9 mouse cellular contexts compared by ENCODE assay signal in the genomic region with DNA sequence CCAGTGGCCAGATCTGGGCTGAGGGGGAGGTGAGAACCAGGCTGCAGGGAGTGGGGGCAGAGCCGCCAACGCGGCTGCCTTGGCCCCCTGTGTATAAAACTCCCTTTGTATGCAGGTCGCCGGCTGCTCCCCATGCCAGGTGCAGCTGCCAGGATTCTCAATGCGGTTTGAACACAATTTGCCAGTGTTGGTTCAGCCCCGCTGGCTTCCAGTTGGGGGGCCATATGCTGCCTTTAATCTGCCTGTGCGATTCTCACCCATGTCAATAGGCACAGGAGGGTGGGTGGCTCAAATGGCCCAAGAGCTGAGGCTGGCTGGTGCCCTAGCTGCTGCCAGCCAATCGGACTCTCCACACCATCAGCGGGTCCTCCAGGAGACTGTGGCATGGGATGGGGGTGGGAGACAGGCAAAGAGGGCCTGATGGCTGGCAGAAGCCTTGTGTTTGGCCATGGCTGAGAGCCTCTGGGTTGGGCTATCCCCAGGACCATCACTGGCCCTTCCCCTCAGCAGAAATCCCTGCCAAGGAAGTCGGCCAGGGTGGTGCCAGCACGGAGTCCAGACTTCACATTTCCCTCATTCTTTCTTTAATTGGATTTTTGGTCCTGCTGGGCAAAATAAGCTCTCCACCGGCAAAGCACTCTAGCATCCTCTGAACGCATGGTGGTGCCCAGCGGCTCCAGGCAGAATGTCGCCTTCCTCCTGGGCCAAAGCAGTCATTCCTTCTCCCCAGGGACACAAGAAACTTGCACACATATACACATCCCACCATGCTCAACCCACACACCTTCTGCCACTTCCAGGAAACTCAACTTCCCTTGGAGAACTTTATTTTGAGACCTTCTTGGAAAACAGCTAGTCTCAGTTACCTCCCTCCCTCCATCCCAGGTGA.
A peak's percentile ranks its signal among the peaks of the same experiment; 100 is the strongest.
DNase-seq lines count a peak whose midpoint lies in the region; ATAC-seq and TF ChIP-seq lines count a peak whose summit lies in the region.
"Had no signal": no experiment of that assay in that cellular context is flagged by ENCODE, and none has a peak within 500 bp of the region (broad histone marks: within the 10 kb centered on the region; RNA-seq: fewer than 3 reads in every experiment).

No protein-coding gene starts in this region.

- H3K4me2 ChIP-seq in hindbrain, embryonic 14.5 days (replicated peaks) = no peak overlapping the region
- no peak overlapping the region for H3K4me2 ChIP-seq in myocyte (ENCODE audit: low read depth)
- H3K4me2 ChIP-seq: intestine, embryonic 15.5 days had no signal

- 42% methylated on average over 16 of the region's 16 CpGs for WGBS in hindbrain, embryonic 14.5 days

- H3K36me3 ChIP-seq in hindbrain, embryonic 14.5 days (replicated peaks; ENCODE audit: control insufficient read depth, insufficient read depth) = no peaks in the 10 kb centered on the region
- no peaks in the 10 kb centered on the region for H3K36me3 ChIP-seq in myocyte (ENCODE audit: control insufficient read depth, insufficient read depth)
- H3K36me3 ChIP-seq: intestine, embryonic 15.5 days had no signal

- peaks cover 9% of the 10 kb centered on the region; the same call in 1 of the 2 replicates for H3K27me3 ChIP-seq in hindbrain, embryonic 14.5 days (ENCODE audit: control insufficient read depth, insufficient read depth, low read length)
- H3K27me3 ChIP-seq in myocyte (ENCODE audit: control insufficient read depth, insufficient read depth, insufficient read length) = no peaks in the 10 kb centered on the region
- H3K27me3 ChIP-seq: intestine, embryonic 15.5 days had no signal

- no peaks in the 10 kb centered on the region for H3K9me3 ChIP-seq in hindbrain, embryonic 14.5 days (ENCODE audit: control insufficient read depth, low read length)
- H3K9me3 ChIP-seq: intestine, embryonic 15.5 days had no signal

- peak; percentile 24 for TF ChIP-seq CTCF in left cerebral cortex, adult 2 months (IDR thresholded peaks at IDR 0.05)

- H3K4me1 ChIP-seq in hindbrain, embryonic 14.5 days (replicated peaks; ENCODE audit: control insufficient read depth, insufficient read depth, low read length) = peaks cover 18% of the 10 kb centered on the region; the same call in 1 of the 2 replicates
- H3K4me1 ChIP-seq: intestine, embryonic 15.5 days had no signal

- no peaks in the 10 kb centered on the region for H3K79me2 ChIP-seq in myocyte (ENCODE audit: control insufficient read depth, insufficient read depth)

- peak in 1 of 2 experiments; percentile 20 for DNase-seq in left cerebral cortex, adult 2 months (ENCODE audit: extremely low spot score in 1 of 2, low spot score in 2 of 2)
- DNase-seq in left cerebral cortex, adult 11 months (ENCODE audit: low spot score) = no peak
- DNase-seq in cerebellum, adult 18-20 months = peak; percentile 82 to 85
- DNase-seq in hindbrain, embryonic 14.5 days (ENCODE audit: low spot score) = peak; percentile 41
- DNase-seq in kidney, postnatal 14 days = no peak
- DNase-seq in heart, adult 8-10 months (ENCODE audit: low spot score) = no peak

- no peak overlapping the region for H3ac ChIP-seq in myocyte (ENCODE audit: control insufficient read depth, insufficient read length)

- no peak overlapping the region for H3K9ac ChIP-seq in hindbrain, embryonic 14.5 days
- H3K9ac ChIP-seq: intestine, embryonic 15.5 days had no signal

- no peak overlapping the region for H3K27ac ChIP-seq in left cerebral cortex, adult 2 months
- 0 out of 2 replicates have a peak overlapping the region, but pooled peaks have one; percentile 5 for H3K27ac ChIP-seq in hindbrain, embryonic 14.5 days
- H3K27ac ChIP-seq: intestine, embryonic 15.5 days had no signal

- no peak for TF ChIP-seq POLR2A in myocyte (IDR thresholded peaks at IDR 0.05; ENCODE audit: insufficient read length, low read depth)

- intact Hi-C loops in left cerebral cortex, adult 2 months (cut with DNase I) = no loop called here

- ATAC-seq in hindbrain, embryonic 14.5 days (ENCODE audit: low FRiP score) = peak; percentile 83
- ATAC-seq in megakaryocyte progenitor cell, adult 5-6 weeks (replicated peaks; ENCODE audit: poor library complexity) = no peak
- ATAC-seq: intestine, embryonic 15.5 days had no signal

- H3K4me3 ChIP-seq in left cerebral cortex, adult 2 months = no peak overlapping the region
- H3K4me3 ChIP-seq in hindbrain, embryonic 14.5 days (replicated peaks; ENCODE audit: low read length) = no peak overlapping the region
- no peak overlapping the region for H3K4me3 ChIP-seq in myocyte
- H3K4me3 ChIP-seq: intestine, embryonic 15.5 days had no signal

TF ChIP-seq in myocyte, 11 proteins besides CTCF, POLR2A, EP300 and RAD21:
- TF ChIP-seq MYOG (IDR thresholded peaks at IDR 0.05; ENCODE audit: control insufficient read depth in 1 of 3, insufficient read depth in 1 of 3, insufficient read length in 2 of 3, low read depth in 2 of 3) (no peak), TCF3 (IDR thresholded peaks at IDR 0.05; ENCODE audit: insufficient read length, low read depth) (no peak), REST (IDR thresholded peaks at IDR 0.05; ENCODE audit: insufficient read depth, insufficient read length) (no peak), TCF12 (IDR thresholded peaks at IDR 0.05; ENCODE audit: insufficient read depth, poor library complexity, severe bottlenecking) (no peak), MYOD1 (IDR thresholded peaks at IDR 0.05; ENCODE audit: control insufficient read depth in 1 of 3, insufficient read length in 2 of 3, low read depth in 2 of 3) (peak in 2 of 3 experiments; percentile 4 to 7), USF1 (IDR thresholded peaks at IDR 0.05; ENCODE audit: low read depth) (no peak)

Comparison
In these comparisons a context has a peak if more than half of its experiments do, and no peak if none do; other contexts are left out.
1. DNase-seq: peak in cerebellum, adult 18-20 months (2 of 2) and hindbrain, embryonic 14.5 days (single experiment); none in left cerebral cortex, adult 11 months (single experiment), kidney, postnatal 14 days (single experiment) and heart, adult 8-10 months (single experiment).